Mouse (Mus musculus) layer of hippocampus, adult 9-11 months (tissue): ENCODE data around the gene Fchsd2.
"Not testable (repeated sequence)": the region's sequence is repeated elsewhere in the genome, so short reads cannot be mapped to it uniquely, and the experiment has no call there.

Experiments used
- DNase-seq: peaks from one replicate; pipeline ENCODE4 v3.0.0; 2022

The Fchsd2 gene

DNA sequence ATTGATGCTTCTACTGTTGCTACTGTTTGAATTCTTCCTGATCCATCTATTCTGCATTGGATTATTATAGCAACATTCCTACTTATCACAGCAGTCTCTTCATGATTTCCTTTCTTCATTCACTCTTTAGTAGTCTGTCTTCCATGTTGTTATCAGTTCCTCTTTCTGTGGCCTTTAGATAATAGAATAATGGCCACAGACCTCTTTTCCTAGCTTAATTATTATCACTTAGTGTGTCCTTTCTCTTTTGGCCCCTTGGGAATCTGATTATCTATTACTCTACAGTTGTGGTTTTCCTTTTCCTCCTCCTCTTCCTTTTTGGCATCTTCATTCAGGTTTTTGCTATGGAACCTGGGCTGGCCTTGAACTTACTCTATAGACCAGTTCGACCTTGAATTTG is 21.7 kb downstream of the Fchsd2 start:
- DNase-seq: no peak

DNA sequence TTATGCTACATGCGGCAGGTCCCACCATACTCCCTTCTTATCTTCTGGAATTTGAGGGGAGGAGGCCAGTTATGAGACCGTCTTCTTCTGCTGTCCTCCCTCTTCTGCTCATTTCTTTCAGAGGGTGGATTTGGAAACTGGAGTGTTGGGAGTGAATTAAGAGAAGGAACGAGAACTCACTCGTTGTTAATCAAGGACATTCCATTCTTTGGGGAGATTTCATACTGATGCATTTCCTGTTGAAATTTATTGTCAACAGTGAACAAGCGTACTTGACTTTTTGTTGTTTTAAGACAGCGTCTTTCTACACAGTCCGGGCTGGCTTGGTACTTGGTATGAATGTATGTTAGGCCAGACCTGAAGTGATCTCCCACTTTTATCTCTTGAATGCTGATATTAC is 26.7 kb downstream of the Fchsd2 start:
- DNase-seq: no peak

DNA sequence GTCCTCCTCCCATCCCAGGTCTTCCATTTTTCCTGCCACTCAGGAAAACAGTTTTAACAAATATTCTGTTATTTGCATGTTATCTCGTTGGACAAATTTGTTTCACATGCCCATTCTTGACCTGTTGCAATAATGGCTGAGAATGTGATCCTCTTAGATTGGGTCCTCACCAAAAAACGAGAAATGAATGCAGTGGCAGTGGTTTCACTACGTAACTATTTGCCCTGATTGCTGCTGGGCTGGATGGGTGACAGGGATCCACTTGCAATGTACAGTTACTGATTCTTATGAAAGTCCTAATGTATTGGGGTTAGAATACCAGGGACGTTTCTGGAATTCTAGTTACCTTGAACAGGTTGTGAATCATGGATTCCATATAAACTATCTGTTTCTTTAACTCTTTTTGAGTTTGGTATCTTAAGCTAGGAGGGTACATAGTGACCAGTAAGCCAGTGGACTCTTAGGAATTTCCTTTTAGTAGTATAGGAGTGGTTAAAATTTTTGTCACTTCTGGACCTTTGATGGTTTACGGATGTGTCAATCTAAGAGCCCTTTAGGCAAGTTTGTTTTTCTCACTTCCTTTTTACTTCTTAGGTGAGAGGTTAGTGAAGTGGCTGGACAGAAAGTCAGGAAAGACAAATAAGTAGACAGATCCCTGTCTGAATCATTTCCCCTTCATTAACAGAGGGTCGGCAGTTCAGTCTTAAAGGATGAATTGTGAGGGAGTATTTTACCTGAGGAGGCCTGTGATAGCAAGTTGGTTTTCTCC is 31.1 kb downstream of the Fchsd2 start:
- no peak for DNase-seq

DNA sequence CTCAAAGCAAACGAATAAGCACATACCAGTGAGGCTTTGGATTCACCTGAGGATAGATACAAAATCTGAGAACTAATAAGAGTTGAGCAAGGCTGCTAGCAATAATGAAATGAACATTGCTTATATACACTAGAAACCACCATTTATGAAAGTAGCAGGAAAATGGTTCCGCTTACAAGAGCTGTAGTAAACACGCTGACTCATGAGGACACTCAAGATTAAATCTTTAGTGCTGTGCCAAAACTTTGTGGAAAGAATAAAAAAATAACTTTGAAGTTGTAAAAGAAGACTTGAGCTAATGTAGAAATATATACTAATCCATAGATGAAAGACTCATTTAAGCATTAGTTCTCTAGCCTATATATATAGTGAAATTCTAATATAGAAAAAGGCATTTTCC is 35.1 kb downstream of the Fchsd2 start:
- DNase-seq: no peak

DNA sequence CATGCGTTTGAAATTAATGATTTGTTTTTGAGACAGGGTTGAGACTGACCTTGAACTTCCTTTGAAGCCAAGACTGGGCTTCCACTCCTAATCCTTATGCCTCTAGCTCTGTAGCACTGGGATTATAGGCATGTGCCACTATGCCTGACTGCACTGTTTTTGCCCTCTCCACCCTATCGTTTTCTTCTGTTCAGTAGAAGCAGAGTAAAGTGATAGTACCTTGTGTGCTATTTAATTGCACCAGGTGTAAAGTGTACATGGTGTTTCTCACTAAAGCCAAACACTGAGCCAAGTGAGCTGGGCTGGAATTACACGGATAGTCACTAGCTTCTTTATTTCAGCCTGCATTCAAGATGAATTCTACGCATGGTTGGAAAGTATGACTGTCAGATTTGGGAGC is 35.9 kb downstream of the Fchsd2 start:
- DNase-seq: no peak

DNA sequence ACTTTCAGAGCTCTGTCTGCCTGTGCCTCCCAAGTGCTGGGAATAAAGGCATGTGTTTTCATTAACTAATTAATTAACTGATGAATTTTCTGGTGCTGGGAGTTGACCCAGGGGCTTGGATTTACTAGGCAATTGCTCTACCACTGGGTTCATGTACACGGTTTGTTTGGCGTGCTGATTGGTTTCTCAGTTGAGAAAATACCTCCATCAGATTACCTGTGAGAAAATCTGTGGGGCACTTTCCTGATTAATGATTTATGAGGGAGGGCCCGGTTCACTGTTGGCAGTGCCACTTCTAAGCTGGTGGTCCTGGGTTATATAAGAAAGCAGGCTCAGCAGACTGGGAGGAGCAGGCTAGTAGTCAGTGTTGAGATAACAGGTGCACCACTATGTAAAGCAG is 38.0 kb downstream of the Fchsd2 start:
- no peak for DNase-seq

DNA sequence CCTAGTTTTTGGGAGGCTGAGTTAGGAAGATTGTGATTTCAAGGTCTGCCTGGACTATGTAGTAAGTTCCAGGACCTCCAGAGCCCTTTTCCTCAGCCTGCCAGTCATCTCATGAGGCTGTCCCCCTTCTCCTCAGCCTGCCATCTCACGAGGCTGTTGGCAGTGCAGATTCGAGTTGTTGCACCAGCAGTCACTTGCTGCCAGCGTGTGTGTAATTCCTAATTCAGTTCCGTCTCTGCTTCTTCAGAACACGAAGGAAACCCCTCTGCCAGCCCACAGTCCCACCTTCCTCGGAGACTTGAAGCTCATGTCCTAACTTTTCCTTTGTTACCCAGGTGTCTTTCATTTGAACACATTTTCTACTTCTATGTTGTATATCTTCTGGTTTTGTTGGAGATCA is 38.6 kb downstream of the Fchsd2 start:
- peak; percentile 9 for DNase-seq

DNA sequence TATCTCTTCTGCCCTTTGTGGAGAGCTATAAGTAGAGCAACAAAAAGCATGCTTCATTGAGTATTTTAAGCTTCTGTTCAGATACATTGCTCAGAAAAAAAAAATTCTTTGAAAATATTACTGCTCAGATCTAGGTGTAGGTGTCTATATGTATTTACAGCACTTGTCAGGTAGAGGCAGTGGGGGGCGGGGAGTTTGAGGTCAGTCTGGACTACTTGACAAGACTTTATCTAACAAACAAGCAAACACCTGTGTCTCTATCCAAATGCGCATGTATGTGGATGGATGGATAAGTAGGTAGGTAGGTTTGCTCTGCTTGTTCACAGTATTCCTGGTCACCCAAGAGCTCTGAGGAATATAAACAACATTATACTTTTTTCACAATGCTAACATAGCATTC is 40.9 kb downstream of the Fchsd2 start:
- no peak for DNase-seq

DNA sequence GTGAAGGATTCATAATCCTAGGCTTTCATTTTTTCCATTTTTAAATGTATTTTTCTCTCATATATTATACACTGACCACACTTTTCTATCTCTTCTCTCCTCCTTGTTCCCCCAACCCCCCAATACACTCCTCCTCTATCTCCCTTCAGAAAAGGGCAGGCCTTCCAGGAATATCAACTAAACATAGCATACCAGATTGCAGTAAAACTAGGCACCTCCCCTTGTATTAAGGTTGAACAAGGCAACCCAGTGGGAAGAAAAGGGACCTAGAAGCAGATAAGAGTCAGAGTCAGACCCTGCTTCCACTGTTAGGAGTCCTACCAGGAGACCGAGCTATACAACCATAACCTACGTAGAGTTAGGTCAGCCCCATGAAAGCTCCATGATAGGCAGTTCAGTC is 41.5 kb downstream of the Fchsd2 start:
- no peak for DNase-seq

DNA sequence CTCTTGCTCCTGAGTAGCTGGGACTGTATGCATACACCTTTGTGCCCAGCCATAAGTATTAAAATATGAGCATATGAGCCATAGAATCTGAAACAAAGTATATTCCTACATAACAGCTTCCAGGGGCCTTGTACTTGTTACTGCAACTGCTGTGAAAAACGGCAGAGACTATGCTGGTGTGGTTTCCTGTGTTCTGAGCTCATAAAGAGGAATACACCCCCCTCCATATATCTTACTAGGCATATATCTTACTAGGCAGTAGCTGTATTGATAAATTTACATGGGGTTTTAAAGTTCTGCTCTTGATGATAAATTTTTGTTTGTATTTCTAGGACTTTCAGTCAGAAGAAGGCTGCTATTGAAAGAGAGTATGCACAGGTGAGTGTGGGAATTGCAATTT is 46.2 kb downstream of the Fchsd2 start:
- no peak for DNase-seq

DNA sequence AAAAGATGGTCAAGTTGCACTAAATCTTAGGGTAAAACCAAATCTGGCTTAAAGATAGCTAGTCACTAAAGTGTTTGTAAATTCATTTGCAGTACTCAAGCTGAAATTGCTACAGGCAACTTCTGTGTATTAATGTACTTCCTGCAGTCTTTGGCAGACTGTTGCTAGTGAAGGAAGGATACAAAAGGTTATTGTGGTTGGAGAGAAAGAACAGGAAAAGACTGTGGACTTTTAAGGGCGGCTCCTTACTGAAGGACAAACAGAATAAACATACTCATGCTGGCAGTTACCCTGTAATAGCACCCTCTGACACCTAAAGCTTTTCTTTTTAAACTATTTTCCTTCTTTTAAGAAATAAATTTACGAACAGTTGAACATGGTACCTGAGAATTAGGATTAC is 50.2 kb downstream of the Fchsd2 start:
- no peak for DNase-seq

DNA sequence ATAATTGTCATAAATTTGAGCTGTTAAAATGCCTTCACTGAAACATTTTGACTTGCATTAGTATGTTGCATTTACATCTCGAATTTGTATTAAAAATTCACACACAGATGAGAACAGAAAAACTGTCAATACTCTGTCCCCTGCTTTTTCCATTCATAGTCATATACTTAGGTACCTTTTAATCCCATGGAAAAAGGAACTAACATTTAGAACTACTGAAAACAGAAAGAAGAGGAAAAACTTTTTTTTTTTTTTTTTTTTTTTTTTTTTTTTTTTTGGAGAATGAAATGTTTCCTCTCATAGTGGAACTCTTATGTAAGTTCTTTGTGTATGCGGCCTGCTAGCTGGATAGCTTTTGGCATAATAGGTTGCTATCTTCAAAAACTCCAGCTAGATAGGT is 51.6 kb downstream of the Fchsd2 start:
- no peak for DNase-seq

DNA sequence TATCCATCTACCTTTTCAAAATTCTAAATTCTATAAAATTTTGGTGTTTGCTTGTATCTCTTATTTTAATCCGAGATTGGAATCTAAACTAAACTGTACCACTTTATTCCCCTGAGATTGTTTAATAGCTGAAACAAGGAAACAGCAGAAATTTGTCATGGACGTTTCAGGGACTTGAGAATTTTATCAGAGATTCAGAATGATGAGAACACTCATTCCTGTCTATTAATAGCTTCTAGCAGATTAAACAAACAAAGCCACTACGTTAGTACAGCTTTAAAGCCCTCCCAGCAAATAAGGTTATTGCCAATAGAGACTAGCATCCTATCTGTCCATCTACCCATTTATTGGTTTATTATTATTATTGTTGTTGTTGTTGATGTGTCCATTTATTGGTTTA is 56.4 kb downstream of the Fchsd2 start:
- DNase-seq: no peak

DNA sequence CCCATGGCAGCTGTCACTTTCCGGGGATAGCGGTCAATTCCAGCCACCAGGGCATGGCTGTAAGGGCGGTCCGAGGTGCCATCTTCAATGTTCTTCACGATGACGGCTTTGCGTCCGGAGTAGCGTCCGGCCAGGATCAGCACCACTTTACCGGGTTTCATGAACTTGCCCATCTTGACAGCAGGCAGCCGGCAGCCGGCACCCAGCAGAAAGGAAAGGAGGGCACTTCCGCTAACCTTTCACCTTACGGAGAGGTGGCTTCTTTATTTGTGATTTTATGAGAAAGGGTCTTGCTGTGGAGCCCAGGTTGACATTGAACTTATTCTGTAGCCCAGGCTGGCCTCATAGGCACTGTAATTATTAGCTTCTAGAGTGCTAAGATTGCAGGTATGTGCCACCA is 62.2 kb downstream of the Fchsd2 start:
- not testable (repeated sequence) for DNase-seq

DNA sequence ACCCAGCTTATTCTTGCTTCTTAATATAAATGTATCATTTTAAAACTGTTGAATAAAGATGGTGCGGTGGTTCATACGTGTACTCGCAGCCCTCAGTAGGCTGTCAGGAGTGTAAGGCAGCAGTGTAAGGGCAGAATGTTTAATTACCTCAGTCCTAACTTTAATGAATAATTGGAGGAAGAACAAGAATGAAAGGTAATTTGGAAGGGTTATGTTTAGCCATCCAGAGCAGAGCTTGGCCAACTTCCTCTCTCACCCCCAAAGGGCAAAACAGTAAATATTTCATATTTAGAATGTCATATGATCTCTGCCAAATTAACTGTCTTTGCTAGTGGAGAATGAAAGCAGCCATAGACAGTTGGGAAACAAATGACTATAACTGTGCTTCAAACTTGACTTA is 62.6 kb downstream of the Fchsd2 start:
- DNase-seq: no peak

DNA sequence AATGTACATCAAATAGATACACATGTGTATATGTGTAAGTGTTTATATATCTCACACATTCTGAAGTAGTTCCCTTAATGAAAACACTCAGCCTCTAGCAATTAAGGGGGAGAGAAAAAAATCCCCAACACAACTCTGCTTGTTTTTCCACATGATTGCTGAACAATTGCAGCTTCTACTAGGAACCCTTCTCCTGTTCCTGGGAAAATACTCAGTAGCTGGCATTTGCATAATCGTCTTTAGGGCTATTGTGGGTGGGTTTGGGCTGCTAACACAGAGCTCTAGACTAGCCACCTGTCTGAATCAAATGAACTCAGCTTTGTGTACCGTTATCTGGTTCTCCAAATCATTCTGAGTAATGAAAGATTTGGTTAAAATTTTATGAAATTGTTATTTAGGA is 67.6 kb downstream of the Fchsd2 start:
- no peak for DNase-seq

DNA sequence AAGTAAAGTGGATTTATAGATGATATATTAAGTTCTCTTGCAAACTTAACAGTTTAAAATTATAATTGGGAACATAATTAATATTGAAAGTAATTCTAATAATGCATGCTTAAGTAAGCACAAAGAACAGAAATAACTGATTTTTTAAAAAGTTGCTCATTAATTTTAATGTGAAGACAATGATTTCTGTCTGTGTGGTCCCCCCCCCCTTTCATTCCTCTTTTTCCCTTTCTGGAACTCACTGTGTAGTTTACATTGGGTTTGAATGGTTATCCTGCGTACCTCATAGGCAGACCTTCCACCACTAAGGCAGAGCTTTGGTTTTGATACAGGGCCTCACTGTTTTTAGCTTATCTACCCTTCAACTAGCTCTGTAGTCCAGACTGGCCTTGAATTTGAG is 70.1 kb downstream of the Fchsd2 start:
- DNase-seq: no peak

DNA sequence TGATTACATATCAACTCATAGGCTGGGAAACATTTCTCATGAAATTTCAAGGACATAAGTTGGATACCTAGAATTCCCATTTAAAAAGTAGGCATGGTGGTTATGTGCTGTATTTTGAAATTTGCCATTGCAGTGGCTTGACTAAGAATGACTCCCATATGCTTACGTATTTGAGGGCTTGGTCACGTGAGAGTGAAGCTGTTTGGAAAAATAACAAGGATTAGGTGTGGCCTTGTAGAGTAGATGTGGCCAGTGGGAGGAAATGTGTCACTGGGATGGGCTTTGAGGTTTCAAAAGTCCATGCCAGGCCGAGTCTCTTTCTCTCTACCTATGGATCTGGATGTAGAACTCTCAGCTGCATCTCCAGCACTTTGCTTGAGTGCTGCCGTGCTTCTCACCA is 71.2 kb downstream of the Fchsd2 start:
- no peak for DNase-seq

DNA sequence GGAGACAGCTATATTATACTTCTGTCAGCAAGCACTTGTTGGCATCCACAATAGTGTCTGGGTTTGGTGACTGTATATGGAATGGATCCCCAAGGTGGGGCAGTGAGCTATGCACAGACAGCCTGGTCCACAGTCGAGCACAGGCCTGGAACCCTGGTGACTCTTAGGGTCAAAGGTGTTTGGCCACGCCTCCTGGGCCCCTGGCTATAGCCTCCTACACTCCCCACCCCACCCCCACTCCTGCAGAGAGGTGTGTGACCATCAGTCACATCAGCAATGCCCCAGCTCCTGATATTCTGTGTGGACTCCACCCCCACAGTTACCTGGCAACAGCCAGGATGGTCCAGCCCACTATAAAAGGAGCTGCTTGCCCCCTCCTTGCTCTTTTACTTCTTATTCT is 73.9 kb downstream of the Fchsd2 start:
- DNase-seq: no peak

DNA sequence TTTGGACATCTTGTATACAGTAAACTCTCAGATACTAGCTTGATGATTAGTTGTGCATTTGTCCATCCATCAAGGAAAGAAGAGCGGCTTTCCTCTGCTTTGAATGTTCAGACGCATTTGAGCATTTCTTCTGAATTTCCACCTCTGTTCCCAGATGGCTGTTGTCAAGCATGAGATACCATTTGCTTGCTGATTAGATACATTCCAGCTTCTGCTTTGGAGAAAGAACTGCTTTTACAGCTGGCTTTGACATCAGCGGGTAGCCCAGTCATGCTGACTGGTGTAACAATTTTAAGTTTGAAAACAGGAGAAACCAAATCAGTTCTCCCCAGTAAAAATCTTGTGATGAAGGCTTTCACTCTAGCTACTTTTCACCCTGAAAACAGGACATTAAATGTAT is 77.8 kb downstream of the Fchsd2 start:
- no peak for DNase-seq

DNA sequence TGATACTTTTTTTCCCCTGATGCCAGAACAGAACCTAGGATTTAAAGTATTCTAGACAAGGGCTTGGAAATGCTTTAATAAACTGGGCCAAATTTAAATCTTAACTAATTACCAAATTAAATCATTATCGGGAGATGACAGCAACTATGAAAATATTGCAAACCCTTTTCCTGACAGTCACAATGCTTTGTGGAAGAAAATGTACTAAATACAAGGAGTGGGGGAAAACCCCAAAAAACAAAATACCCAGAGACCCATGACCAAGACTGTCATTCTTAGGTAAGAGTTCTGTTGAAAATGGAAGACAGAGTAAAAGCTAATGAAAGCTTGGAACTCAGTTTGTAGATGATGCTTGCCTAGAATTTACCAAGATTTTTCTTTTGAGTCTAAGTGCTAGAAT is 78.3 kb downstream of the Fchsd2 start:
- no peak for DNase-seq

DNA sequence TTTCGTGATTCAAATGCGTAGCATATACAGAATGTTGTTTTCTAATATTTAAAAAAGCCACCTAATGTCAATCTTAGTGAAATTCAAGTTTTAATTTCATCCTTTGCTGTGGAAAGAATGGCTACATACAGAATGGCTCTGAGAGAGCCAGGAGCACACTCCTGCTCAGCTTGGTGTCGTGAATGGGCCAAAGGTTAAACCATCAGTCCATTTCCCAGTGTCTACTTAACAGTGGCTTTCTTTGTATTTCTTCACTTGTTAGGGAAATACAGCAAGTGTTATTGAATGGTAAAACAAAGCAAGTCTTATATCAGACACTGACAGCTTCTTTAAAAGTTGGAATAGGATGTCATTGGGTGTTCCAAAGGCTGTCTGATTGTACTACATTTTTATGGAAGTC is 80.7 kb downstream of the Fchsd2 start:
- no peak for DNase-seq

DNA sequence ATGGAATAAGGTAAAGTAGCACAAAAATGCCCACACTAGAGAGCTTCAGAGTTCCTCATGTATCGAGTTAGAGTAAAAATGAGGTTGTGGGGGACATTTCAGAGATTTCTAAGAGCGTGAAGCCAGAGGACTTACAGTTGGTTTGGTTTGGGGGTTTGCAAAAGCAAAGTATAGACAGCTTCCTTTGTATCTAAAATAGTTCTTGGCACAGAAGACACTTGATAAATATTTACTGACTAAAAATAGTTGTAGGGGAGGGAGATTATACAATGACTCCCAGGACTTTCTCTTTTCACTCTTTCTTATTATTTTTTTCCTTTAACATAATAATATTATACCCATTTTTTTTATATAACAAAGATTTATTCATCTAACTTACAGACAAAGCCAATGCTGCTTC is 86.1 kb downstream of the Fchsd2 start:
- no peak for DNase-seq

DNA sequence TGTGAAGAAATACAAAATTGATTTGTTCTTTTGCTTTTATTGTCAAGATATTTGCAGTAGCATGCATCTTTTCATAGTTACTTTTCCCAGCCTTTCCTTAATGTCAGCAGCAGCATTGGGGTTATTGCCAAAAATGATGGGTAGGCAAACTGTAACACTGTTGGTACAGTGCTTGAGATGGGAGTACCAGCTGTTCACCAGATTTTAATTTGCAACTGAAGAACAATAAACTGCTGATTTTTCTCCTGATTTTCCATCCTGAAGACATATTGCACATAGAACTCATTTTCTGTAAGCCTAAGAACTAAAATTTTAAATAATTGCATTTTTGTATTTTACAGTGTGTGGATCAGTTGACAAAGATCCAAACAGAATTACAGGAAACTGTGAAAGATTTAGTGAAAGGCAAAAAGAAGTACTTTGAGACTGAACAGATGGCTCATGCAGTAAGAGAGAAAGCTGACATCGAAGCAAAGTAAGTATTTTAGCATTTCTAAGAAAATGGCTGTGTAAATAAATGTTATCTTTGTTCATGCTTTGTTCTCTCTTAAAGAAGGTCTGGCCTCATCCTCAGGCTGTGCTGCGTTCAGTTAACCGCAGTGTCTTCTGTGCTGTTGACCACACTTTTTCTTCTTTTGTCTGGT is 98.8 kb downstream of the Fchsd2 start:
- DNase-seq: peak; percentile 41

DNA sequence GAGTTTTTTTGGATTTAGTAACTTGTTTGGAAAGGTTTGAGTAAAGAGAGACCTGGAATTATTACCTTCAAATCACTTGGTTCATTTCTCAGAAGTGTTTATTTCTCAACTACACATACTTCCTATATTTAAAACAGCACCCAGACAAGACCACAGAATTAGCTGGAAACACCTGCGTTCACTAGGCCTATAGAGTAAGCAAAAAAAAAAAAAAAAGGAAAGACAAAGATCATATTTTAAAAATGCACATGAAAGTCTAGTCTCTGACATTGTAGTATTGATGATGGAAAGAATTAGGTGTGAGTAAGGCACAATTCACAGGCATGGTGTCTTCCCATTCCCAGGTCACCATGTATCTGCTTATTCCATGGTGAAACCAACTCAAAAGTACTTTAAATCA is 118.2 kb downstream of the Fchsd2 start:
- no peak for DNase-seq
